Mouse (Mus musculus) gonadal fat pad, adult 2 months (tissue): ENCODE measurements around the gene Emc3. TPM values are rescaled to one million over a fixed set of nuclear protein-coding genes. Genes with fewer than 3 reads are reported as not detected.
A peak's percentile ranks its signal among the peaks of the same experiment; 100 is the strongest.

ENCODE experiments used
- DNase-seq: peaks from one replicate; pipeline ENCODE4 v3.0.0-alpha.2; 2012; ENCODE audit warnings: low read depth
- polyA plus RNA-seq: library from polyadenylated mRNA; depleted of rRNA; stranded (reverse); fragments of >200 nt; gene quantifications from 2 replicates; pipeline ENCODE4 v1.2.3, GENCODE M21; 2012; rRNA removed

The Emc3 gene
- 61.9 and 71.6 TPM in 2 replicates for polyA plus RNA-seq

GRCm38 (mm10) chr6:113530932-113531839 is at the start of gene Emc3, which contains the start of gene Fancd2:
Gene Emc3, minus strand, starts transcription at chr6:113531652.
Gene Fancd2, plus strand, starts transcription at chr6:113531682.
- no peak for DNase-seq

GRCm38 (mm10) chr6:113579306-113579705 is 47.9 kb upstream of the Emc3 start:
- DNase-seq: no peak

GRCm38 (mm10) chr6:113576044-113576443 is 44.6 kb upstream of the Emc3 start:
- no peak for DNase-seq

- DNase-seq: no peak
Measured at GRCm38 (mm10) chr6:113564557-113564956, 33.1 kb upstream of the Emc3 start.

- no peak for DNase-seq
Measured at GRCm38 (mm10) chr6:113559736-113560135, 28.3 kb upstream of the Emc3 start.

- no peak for DNase-seq
Measured at GRCm38 (mm10) chr6:113543906-113544481, 12.5 kb upstream of the Emc3 start.

GRCm38 (mm10) chr6:113541610-113542009 is 10.2 kb upstream of the Emc3 start:
- no peak for DNase-seq

GRCm38 (mm10) chr6:113534886-113535285 is 3.4 kb upstream of the Emc3 start:
- no peak for DNase-seq

- DNase-seq: no peak
Measured at GRCm38 (mm10) chr6:113531840-113532404, 470 bp upstream of the Emc3 start.

- no peak for DNase-seq
Measured at GRCm38 (mm10) chr6:113523420-113523819, 8.0 kb downstream of the Emc3 start.

- peak; percentile 92 for DNase-seq
Measured at GRCm38 (mm10) chr6:113522310-113522709, 9.1 kb downstream of the Emc3 start.

- no peak for DNase-seq
Measured at GRCm38 (mm10) chr6:113517434-113518080, 13.9 kb downstream of the Emc3 start.

- no peak for DNase-seq
Measured at GRCm38 (mm10) chr6:113514600-113514999, 16.9 kb downstream of the Emc3 start.

- DNase-seq: no peak
Measured at GRCm38 (mm10) chr6:113513944-113514343, 17.5 kb downstream of the Emc3 start.

- no peak for DNase-seq
Measured at GRCm38 (mm10) chr6:113508947-113509280, 22.5 kb downstream of the Emc3 start.

GRCm38 (mm10) chr6:113508272-113508946 is 23.0 kb downstream of the Emc3 start:
- no peak for DNase-seq

- no peak for DNase-seq
Measured at GRCm38 (mm10) chr6:113507130-113507529, 24.3 kb downstream of the Emc3 start.

- DNase-seq: no peak
Measured at GRCm38 (mm10) chr6:113505689-113506088, 25.8 kb downstream of the Emc3 start.

GRCm38 (mm10) chr6:113502801-113503200 is 28.7 kb downstream of the Emc3 start:
- no peak for DNase-seq

GRCm38 (mm10) chr6:113501388-113502084 is 29.9 kb downstream of the Emc3 start, which contains the start of gene Prrt3:
Gene Prrt3, minus strand, starts transcription at chr6:113501931.
- no peak for DNase-seq

GRCm38 (mm10) chr6:113499346-113499745 is 32.1 kb downstream of the Emc3 start:
- DNase-seq: no peak
